Mouse (Mus musculus) forebrain, embryonic 13.5 days (tissue): ENCODE data around the gene Vmn1r130. TPM values are rescaled to one million over a fixed set of nuclear protein-coding genes. Genes with fewer than 3 reads are reported as not detected.
"Not testable (repeated sequence)": the region's sequence is repeated elsewhere in the genome, so short reads cannot be mapped to it uniquely, and the experiment has no call there.

ENCODE experiments used
- ATAC-seq: fragments of 200-750 bp; cut with Nextera tagmentation; 2 replicates; pipeline ENCODE4 v1.8.0; 2017
- H3K27ac ChIP-seq: fragments of 300-500 bp; sonication (generic); 2 replicates; pipeline ENCODE4 v1.5.1; 2015; ENCODE audit warnings: inconsistent platforms, mild to moderate bottlenecking, moderate library complexity
- H3K27me3 ChIP-seq: fragments of 300-500 bp; sonication (generic); 2 replicates; pipeline ENCODE4 v1.6.1; 2015; ENCODE audit warnings: mild to moderate bottlenecking, inconsistent platforms
- H3K36me3 ChIP-seq: fragments of 300-500 bp; sonication (generic); 2 replicates; pipeline ENCODE4 v1.6.1; 2015; ENCODE audit warnings: mild to moderate bottlenecking, inconsistent platforms; ENCODE audit not compliant: poor library complexity, severe bottlenecking
- H3K4me1 ChIP-seq: fragments of 300-500 bp; sonication (generic); 2 replicates; pipeline ENCODE4 v1.6.1; 2015; ENCODE audit warnings: inconsistent platforms
- H3K4me2 ChIP-seq: fragments of 300-500 bp; sonication (generic); 2 replicates; pipeline ENCODE4 v1.6.1; 2015; ENCODE audit warnings: inconsistent platforms, mild to moderate bottlenecking, moderate library complexity
- H3K4me3 ChIP-seq: fragments of 300-500 bp; sonication (generic); 2 replicates; pipeline ENCODE4 v1.5.1; 2015; ENCODE audit warnings: mild to moderate bottlenecking, inconsistent platforms
- H3K9ac ChIP-seq: fragments of 300-500 bp; sonication (generic); 2 replicates; pipeline ENCODE4 v1.6.1; 2015; ENCODE audit warnings: mild to moderate bottlenecking, inconsistent platforms
- H3K9me3 ChIP-seq: fragments of 300-500 bp; sonication (generic); replicated peaks from 2 replicates; pipeline ENCODE4 v1.6.1; 2016; ENCODE audit warnings: inconsistent platforms
- WGBS: fragments of 180-500 bp; shearing (Covaris S2); methylation state at CpG from one replicate; pipeline ENCODE4 v1.1.7; 2015; 5-methylcytosine and 5-hydroxymethylcytosine counted together
- polyA plus RNA-seq: library from polyadenylated mRNA; unstranded; fragments of >200 nt; fragmentation: Nextera tagmentation; extraction: Ambion mirVana; gene quantifications from 2 replicates; pipeline ENCODE4 v1.2.1, GENCODE M21; 2015

The Vmn1r130 gene
- not detected in 2 replicates for polyA plus RNA-seq

- H3K4me3 ChIP-seq, H3K4me1 ChIP-seq, H3K9me3 ChIP-seq, ATAC-seq, H3K36me3 ChIP-seq, H3K4me2 ChIP-seq, H3K9ac ChIP-seq, H3K27me3 ChIP-seq, H3K27ac ChIP-seq: not testable (repeated sequence)
- WGBS: no CpG with 5 or more reads among the region's 3 CpGs
Observed at GRCm38 (mm10) chr7:21511480-21511879, at the start of gene Vmn1r130. Gene Vmn1r130 (plus strand): TSS chr7:21511780.

- not testable (repeated sequence) for H3K36me3 ChIP-seq, H3K4me2 ChIP-seq, H3K9ac ChIP-seq, H3K4me1 ChIP-seq, H3K9me3 ChIP-seq, H3K27ac ChIP-seq, H3K4me3 ChIP-seq, H3K27me3 ChIP-seq, ATAC-seq
- no CpG with 5 or more reads among the region's 2 CpGs for WGBS
Observed at GRCm38 (mm10) chr7:21545990-21546389, 34.4 kb downstream of the Vmn1r130 start, which contains the start of gene Vmn1r131. Gene Vmn1r131 (minus strand): TSS chr7:21546090.

Other genes with a start within 250 kb of the Vmn1r130 start
- gene Vmn1r125, start 239.6 kb upstream of the Vmn1r130 start, polyA plus RNA-seq: not detected in 2 replicates
- gene Vmn1r126, start 210.3 kb upstream of the Vmn1r130 start, polyA plus RNA-seq: not detected in 2 replicates
- not detected in 2 replicates for gene Vmn1r127, start 191.9 kb upstream of the Vmn1r130 start, polyA plus RNA-seq
- not detected in 2 replicates for gene Vmn1r128, start 162.4 kb upstream of the Vmn1r130 start, polyA plus RNA-seq
- gene Vmn1r129, start 150.5 kb upstream of the Vmn1r130 start, polyA plus RNA-seq: not detected in 2 replicates
- not detected in 2 replicates for gene Gm6882, start 79.0 kb upstream of the Vmn1r130 start, polyA plus RNA-seq
- not detected in 2 replicates for gene Vmn1r131, start 34.3 kb downstream of the Vmn1r130 start, polyA plus RNA-seq
- gene Vmn1r132, start 102.3 kb downstream of the Vmn1r130 start, polyA plus RNA-seq: not detected in 2 replicates
- gene Gm4175, start 249.7 kb downstream of the Vmn1r130 start, polyA plus RNA-seq: not detected in 2 replicates